Mouse (Mus musculus): ENCODE data around the gene Hmgb1.

The Hmgb1 gene

DNA sequence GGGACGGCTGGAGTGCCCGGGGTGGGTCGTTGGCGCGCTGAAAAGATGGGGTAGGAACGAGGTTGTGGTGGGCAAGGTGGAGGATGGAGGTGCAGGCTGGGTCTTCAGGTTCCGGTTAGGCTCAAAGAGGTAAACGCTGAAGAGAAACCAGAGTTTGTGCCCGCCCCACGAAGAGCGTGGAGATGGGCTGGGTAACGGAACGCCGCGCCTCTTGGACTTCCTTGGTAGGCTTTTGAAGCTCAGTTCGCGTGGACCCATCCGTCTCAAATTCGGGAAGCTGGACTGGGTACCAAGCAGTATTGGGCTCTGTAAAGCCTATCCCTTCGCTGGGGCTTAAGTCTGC is 526 bp upstream of the Hmgb1 start:
- DNase-seq = no peak

DNA sequence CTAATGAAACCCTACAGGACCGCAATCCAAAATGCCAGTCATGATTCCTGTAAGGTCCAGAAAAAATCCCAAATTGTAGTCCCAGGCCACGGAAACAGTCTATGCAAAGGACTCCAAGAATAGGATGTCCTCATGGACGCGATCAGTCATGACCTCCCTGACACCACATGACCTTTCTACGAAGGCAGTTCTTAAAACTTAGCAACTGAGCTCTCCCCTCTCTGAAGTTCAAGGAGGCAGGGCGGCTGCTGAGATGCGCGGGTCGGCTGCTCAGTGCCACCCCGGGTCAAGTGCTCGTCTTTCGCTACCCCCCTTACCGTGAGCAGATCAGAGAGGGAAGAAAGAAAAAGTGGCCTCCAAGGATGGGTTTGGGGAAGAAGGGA is 577 bp downstream of the Hmgb1 start:
- no peak for DNase-seq

DNA sequence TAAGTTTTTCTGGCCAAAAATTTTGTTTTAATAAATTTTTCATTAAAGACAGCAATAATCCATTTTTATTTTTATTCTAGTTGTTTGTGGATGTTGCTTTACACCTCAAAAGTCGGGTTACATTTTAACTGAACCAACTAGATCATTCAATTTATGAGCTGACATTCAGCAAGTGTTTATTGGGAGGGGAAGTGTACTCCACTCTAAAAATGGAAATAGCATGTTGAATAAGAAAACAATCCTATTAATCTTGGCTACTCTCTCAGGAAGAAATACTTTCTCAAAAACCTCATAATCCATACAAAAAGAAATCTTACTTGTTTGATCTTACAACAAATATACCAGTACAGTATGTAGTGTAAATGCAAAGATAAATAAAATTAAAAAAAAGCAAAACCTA is 1.2 kb downstream of the Hmgb1 start:
- DNase-seq = no peak

DNA sequence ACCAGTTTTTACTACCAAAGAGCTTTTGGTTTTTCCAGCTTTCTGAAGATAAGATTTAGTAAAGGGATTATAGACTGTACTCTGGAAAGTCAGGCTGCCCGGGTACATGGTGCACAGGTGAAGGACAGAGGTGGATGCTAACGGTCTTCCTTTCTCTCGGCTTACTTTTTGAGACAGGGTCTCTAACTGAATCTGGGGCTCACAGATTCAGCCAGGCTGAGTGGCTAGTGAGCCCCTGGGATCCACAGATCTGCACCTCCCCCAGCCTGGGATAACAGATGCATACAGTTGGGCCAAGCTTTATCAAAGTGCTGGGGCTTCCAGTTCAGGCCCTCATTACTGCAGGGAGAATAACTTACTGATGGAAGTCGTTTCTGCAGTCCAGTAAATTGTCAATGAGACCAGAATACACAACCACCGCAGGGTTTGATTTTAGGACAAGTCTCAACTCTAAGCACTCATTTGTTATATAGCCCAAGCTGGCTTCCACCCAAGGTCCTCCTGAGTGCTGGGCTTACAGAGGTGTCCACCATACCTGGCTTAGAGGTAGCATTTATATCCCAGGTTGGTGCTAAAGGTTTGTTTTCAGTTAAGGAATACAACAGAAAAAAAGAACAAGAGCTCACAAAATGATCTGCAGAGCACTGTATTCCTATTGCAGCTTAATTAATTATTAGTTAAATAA is 2.0 kb downstream of the Hmgb1 start:
- DNase-seq = peak; percentile 11

DNA sequence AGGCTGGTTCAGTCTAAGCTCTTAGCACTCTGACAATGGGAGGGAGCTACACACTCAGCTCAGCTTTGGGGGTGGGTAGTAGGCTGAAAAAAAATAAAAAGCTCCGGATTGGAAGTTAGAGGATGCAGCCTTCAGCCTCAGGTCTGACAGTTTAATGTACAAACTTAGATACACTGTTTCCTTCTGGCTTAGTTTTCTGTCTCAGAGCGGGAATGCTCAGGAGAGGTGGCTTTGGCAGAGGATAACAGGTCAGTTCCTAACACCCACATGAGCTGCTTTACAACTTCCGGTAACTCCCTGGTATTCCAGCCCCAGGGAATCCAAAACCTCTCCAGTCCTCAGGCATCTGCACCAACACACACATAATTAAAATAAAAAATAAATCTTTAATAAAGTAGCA is 4.5 kb downstream of the Hmgb1 start:
- no peak for DNase-seq

DNA sequence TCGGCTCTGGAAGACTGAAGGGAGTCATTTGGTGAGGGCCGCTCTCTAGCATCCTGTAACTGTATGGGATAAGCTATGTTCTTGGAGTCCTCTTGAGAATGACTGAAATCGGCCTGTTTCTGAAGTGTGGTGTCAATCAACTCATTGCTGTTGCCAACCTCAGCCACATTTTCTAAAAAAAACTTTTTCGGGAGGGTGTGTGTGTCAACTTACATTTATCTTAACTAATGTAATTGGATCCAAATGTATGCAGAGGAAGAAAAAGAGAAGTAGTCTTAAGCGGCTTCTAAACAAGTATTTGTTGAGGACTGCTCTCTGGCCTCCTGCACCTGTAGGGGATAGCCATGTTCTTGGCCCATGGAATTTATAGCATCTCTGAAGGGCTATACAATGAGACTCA is 6.2 kb downstream of the Hmgb1 start:
- DNase-seq = no peak

DNA sequence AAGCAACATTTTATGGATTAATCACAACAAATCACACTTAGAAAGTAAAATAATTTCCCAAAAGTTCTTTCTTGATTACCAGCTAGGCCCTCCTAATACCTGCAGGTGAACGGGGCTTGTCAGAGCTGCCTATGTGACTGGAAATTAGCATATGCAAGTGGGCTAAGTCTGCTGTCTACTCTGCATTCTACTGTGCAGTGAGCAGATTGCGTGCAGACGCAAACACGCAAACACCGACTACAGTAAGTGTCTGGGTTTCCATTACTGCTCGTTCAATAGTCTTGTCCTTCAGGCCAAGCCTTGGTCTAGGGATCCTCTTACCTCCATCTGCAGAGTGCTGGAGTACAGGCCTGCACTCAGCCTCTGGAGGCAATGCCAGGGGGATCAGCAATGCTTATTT is 8.6 kb downstream of the Hmgb1 start:
- DNase-seq = no peak

DNA sequence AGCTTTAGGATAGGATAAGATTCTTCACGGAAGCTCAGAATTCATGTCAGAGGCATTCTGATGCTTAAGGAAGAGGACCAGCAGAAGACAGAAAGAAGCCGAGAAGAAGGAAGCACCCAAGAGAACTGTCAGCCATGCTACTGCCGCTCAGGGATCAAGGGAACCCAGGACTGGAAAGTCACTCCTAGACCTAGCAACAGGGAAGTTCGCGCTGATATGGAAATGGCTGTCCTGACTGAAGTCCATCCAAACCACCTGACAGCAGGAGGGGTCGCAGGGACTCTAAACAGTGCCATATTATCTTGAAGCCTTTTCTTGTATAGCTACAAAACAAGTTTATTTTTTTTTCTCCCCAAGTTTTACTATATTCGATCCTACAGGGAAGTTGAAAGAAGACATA is 9.8 kb downstream of the Hmgb1 start:
- DNase-seq = no peak

DNA sequence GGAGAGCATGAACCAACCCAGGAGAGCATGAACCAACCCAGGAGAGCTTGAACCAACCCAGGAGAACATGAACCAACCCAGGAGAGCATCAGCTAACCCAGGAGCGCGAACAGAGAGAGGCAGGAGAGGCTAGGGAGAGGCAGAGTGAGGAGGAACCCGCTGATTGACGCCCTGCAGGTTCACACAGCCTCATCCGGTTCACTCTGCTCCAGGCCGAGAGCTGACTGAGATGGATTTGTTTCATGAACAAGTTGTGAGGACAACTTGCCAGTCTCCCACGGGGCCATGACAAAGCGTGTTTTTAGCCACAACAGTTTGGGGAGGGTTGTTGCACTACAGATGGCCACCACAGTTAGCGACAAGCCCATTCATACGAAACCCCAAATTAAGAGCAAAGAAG is 12.0 kb downstream of the Hmgb1 start:
- DNase-seq = no peak

DNA sequence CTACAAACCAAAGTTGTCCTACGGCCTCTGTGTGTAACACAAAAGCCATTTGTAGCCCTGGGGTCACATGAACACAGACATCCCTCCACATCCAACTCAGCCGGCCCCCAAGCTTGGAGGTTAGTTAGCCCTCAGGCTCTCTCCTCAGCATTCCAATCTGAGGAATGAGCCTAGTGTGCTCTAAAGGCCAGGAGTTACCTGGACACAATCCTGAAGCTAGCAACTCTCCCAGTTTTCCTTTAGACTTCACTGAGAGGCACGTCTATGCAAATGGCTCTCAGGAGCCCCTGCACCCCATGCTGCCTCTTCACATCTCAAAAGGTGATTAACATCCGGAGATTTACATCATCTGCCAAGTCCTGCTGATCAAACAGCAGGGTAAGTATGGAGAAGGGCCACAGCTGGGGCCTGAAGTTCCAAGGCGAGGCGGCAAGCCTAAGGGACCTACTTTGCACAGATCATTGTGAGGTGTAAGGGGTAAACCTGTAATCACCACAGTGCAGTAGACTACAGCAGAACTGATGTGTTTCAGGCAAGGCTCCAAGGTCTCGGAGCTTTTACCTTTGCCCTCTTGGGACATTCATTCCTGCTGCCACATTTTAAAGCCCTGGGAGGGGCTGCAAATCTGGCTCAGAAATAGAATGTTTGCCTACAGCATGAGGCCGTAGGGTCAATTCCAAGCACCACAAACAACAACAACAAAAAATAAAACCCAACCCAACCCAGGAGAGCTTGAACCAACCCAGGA is 13.3 kb downstream of the Hmgb1 start:
- no peak for DNase-seq

DNA sequence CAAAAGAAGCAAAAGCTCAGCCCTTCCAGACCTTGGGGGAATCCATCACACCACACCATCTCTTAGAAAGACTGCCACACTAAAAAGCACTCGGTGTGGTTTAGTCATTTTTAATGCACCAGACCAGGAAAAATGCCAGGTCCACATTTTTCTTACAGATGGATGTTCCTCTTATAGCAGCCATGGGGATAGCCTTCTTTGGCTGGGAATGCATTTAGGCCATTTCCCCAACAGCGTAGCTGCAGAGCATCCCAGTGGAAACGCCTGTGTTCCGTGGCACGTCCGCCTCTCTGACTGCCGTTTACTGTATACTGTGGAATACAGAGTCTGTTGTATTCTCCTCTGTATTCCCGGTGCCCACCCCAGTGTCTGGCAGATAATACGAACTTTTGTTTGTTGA is 15.5 kb downstream of the Hmgb1 start:
- no peak for DNase-seq

DNA sequence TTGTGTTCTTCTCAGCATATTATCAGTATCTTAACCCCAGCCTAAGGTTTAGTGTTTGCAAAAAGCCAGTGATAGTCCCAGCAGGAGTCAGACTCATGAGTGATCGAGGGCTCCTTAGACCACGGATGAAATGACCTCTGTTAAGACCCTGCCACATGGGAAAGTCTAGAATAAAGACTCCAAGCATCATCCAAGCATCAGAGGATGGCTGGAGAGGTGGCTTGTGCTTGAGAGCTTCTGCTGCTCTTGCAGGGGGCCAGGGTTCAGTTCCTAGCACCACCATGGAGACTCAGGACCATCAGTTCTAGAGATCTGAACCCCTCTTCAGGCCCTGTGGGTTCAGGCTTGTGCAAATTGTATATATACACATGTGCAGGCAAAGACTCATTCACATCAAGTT is 16.2 kb downstream of the Hmgb1 start:
- DNase-seq = no peak

DNA sequence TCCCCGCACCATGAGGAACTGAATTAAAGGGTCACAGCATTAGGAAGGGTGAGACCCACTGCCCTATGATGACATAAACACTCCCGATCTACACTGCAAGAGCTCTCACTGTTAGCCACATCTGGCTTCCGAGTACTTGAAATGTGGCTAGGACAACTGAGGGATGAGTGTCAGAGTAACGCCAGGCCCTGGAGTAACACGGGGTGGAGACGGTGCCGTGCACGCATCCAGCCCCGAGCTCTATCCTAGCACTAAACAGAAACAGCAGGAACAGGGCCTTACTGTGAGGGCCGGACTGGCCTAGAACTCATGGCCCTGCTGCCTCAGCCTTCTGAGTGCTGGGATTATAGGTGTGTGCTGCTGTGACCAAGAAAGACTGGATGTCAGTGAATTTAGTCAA is 18.3 kb downstream of the Hmgb1 start:
- no peak for DNase-seq

DNA sequence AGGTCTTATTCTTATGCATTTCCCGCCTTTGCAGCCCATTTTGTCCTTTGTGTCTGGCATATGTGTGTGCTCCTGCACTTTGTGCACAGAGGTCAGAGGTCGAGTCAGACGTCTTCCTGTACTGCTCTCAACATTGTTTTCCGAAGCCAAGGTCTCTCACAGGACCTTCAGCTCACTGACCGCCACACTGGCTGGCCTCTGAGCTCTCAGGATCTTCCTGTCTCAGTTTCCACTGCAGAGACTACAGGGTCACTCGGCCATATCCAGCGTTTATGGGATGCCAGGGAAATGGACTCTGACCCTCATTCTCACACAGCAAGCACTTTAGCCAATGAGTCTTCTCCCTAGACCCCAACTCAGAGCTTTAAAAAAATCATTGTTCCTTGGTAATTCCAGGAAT is 19.4 kb downstream of the Hmgb1 start:
- no peak for DNase-seq

DNA sequence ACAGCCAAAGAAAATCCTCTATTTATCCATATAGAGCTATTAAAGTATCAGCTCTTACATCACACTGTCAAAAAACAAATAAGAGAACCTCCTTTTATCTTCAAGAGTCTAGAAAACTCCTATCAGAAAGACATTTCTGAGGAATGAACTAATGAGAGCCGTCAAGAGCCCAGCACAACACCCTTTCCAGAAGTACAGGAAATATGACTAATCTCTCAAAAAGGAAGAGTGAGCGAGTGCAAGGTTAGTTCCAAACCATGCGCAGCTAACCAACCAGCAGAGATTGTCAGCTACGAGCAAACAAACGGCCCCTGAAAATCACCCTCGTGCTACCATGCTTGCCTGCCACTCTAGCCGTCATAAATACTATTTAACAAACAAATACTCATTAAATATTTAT is 21.4 kb downstream of the Hmgb1 start:
- no peak for DNase-seq

DNA sequence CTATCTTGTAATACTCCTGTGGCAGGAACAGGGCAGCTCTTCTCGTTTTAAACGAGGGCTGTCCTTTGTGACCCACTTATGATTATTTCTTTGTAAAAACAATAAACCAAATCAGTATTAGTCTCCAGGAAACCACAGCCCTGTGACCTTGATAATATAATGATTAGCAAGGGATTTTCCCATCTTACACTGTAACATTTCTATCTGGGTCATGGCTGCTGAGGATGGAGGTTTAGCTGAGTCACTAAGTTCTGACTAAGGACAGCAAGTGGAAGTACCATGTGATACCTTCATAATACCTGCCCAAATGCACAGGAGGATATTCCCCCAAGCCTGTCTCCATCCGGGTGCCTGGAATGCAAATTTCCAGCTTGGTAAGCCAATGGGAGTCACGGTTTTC is 23.8 kb downstream of the Hmgb1 start:
- no peak for DNase-seq

DNA sequence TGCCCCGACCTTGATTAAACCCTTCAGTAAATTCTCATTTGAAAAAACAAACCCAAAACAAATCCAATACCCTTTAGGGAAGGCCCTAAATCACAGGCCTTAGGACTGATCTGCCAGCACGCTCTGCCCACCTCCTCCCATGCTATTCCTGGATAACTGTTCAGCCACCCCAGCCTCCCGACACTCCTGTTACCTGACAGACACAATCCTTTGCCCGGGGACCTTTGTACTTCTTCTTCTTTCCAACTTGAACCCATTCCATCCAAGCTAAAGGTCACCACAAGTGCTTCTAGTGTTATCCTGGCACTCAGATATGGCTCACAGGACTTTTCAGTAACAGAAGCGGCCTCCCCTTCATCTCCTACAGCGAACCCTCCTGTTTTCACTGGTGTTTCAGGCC is 25.3 kb downstream of the Hmgb1 start:
- no peak for DNase-seq

DNA sequence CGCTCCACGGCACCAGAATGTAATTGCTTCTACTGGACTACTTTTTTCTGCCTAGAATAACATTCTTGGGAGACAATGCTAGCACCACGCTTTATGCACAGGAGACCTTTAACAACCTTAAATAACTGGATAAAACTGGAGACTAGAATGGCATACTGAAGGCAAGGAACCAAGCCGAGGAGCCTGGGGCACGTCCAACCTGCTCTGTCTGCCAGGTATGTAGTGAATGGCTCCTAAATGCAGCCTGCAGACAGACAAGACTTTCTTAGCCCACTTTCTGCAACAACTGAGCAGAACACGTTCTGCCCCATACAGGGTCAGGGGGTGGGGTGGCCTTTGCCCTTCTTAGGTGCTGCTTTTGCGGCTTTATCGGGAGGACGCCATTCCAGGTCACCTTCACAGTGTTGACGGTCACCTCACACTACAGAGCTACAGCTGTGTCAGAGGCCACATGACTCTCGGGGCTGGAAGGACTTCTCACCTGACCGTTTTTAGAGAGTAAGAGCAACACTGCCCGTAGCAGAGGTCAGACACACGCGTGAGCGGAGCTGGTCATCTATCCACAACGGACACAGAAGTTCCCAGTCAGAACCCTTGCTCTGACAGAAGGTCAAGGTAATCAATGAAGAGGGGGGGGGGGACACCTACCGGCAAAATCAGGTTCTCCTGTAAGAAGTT is 27.3 kb downstream of the Hmgb1 start:
- no peak for DNase-seq

DNA sequence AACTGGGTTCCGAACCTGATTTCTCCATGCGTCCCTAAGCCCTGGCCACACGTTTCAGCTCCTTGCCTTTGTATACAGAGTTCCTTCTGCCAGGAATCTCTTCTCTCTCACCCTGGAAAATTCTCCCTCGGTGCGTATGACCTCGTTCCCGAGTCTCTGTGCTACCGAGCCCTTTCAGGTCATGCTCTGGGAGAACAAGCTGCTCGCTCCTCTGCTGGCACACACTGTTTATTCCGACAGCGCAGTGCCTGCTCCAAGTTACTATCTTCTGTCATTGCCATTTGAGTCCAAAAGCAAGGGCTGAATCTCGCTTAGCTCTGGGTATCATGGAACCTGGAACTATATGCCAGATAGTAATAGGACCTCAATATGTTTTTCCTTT is 31.5 kb downstream of the Hmgb1 start:
- peak; percentile 39 for DNase-seq

DNA sequence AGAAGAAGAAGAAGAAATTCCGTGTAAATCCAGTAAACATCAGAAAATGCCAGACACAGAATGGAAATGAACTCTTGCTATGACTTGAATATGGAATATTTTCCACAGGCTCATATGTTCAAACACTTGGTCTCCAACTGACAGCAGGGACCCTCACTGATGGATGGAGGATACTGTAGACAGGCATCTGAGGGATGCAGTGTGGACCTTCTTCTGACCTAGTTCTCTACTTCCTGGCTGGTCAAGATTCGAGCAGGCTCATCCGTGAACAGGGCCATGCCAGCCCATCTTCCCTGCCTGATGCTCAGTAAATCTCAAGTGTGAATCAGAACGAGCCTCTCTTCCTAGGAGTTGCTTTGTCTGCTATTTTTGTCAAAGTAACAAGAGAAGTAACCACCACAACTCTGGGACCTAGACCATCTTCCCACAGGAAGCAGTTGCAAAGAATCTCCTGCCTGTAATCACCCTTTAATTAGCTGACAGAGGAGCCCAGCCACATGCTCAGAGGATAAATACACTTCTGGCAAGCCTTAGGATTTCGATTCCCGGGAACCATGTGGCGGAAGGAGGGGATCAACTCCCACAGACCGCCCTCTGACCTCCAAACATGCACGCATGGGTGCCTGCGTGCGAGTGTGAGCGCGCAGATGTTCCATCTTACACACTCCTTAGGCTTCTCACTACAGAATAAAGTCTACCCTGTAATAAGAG is 32.1 kb downstream of the Hmgb1 start:
- no peak for DNase-seq

DNA sequence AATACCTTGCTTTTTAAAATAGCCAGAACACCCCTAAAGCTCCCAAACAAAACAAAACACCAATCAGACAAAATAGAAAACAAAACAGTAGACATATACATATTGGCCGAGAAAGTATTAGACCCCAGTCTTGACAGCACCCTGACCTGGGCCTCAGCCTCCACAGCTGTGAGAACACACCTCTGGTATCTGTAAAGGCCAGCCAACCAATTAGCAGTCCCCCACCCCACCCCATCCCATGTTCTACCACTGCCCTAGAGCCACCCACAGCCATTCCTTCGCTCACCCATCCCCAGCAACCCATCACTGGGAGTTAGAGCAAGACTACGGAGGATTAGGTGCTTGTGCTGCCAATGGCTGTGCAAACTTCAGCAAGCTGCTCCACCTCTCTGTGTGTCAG is 33.4 kb downstream of the Hmgb1 start:
- DNase-seq = no peak

DNA sequence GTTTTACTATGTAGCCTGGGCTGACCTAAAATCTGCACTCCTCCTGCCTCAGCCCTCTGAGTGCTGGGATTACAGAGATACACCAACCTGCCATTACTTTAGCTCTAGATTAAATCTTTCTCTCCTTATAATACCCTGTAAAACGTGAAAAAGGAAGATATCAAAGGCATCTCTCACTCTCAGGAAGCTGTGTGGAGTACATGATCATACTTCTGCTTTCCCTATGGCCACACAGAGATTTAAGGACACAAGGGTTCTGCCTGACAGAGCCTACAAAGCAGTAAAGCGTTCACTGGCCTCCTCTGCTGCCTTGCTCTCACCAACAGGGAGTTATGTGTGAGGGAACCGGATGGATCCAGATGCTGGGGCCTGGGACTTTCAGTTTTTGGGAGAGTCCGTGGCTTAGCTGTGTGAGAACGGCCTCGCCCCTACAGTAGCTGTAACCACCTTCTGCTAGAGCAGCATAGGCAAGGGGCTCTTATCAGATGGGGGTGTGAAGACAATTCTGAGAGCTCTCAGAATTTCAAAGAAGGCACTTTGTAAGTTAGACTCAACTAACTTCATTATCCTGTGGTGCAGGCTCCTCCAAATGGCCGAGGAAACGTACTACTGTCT is 36.8 kb downstream of the Hmgb1 start:
- DNase-seq = no peak

DNA sequence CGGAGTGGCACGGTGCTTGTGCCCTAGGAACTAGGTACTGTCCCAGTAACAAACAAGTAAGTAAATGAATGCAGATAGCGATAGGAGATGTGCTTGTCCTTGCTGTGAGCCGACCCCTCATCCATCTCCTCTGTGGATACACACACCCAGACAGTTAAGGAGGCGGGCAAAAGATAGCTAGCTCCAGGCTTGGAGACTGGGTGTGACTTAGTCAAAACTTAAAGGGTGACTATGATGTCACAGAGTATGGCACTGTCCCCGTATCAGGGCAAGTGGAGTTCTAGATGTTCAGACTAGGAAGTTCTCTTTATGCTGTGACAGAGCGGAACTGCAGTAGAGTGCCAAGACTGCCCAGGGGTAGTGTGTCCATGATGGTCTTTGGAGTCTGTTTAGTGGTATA is 37.6 kb downstream of the Hmgb1 start:
- DNase-seq = no peak
